Mouse (Mus musculus) CH12F3 (cell line): ENCODE measurements around the gene BC004004.

Experiments used
- in situ Hi-C: fragments of 300-500 bp; cut with MboI; formaldehyde crosslinking; loops from 2 replicates; pipeline ENCODE4 v1.14.3; 2020; ENCODE audit warnings: low sequenced_read_pairs

BC004004 gene

GRCm38 (mm10) chr17:29258921-29259320, 9.7 kb upstream of the BC004004 start:
- in situ Hi-C loops: loop anchor here (5.0 kb wide), 1 partner anchor 113 kb away; no protein-coding TSS in a partner anchor

GRCm38 (mm10) chr17:29259489-29259888, 9.1 kb upstream of the BC004004 start:
- in situ Hi-C loops: loop anchor here (5.0 kb wide), 1 partner anchor 113 kb away; no protein-coding TSS in a partner anchor

- in situ Hi-C loops: loop anchor here (10.0 kb wide), 1 partner anchor 254 kb away; no protein-coding TSS in a partner anchor
Measured at GRCm38 (mm10) chr17:29260501-29260900, 8.1 kb upstream of the BC004004 start.

DNA sequence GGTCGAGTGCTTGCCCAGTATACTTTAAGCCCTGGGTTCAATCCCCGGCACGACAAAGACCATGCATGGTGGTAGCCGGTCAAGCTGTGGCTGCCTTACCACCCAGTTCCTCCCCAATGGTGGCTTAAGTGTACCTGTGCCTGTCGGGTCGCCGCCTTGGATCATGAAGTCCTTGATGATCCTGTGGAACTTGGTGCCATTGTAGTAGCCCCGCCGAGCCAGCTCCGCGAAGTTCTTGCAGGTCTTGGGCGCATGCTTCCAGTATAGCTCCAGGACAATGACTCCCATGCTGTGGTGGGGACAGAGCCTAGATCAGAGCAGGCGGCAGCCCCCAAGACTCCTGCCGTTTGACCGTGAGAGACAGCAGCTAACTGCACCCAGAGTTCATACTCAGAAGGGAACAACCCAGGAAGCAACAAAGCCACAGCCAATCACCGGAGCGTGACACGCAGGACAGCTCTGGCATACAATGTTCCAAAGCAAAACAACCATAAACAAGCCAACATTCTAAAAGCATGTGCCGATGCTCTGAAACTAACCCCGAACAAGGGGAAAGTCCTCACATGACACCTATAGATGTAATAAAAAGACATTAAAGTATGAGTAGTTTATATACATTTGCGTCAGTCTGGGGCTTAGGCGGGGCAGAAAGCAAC, 6.9 kb upstream of the BC004004 start:
- in situ Hi-C loops: loop anchor here (10.0 kb wide), 1 partner anchor 253 kb away; no protein-coding TSS in a partner anchor

- in situ Hi-C loops: loop anchor here (10.0 kb wide), 1 partner anchor 253 kb away; no protein-coding TSS in a partner anchor
Measured at GRCm38 (mm10) chr17:29262259-29262649, 6.3 kb upstream of the BC004004 start.

GRCm38 (mm10) chr17:29263417-29263816, 5.2 kb upstream of the BC004004 start:
- in situ Hi-C loops: loop anchor here (10.0 kb wide), 1 partner anchor 251 kb away; no protein-coding TSS in a partner anchor

GRCm38 (mm10) chr17:29263840-29264633, 4.6 kb upstream of the BC004004 start, which contains the start of gene Ppil1:
TSS of gene Ppil1 (minus strand) at chr17:29264186.
- in situ Hi-C loops: loop anchor here (10.0 kb wide), 1 partner anchor 251 kb away; no protein-coding TSS in a partner anchor

GRCm38 (mm10) chr17:29264760-29265159, 3.8 kb upstream of the BC004004 start:
- in situ Hi-C loops: loop anchor here (10.0 kb wide), 1 partner anchor 250 kb away; no protein-coding TSS in a partner anchor

DNA sequence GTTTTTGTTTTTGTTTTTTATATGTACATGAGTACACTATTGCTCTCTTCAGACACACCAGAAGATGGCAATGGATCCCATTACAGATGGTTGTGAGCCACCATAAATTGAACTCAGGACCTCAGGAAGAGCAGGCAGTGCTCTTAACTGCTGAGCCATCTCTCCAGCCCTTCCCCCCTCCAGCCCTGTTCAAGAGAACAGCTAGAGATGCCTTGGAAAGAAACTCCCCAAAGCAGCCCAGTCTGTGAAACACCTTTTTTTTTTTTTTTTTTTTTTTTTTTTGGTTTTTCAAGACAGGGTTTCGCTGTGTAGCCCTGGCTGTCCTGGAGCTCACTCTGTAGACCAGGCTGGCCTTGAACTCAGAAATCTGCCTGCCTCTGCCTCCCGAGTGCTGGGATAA, 1.5 kb upstream of the BC004004 start:
- in situ Hi-C loops: loop anchor here (10.0 kb wide), 1 partner anchor 248 kb away; no protein-coding TSS in a partner anchor

- in situ Hi-C loops: loop anchor here (10.0 kb wide), 1 partner anchor 247 kb away; no protein-coding TSS in a partner anchor
Measured at GRCm38 (mm10) chr17:29267931-29268681, 482 bp upstream of the BC004004 start.

DNA sequence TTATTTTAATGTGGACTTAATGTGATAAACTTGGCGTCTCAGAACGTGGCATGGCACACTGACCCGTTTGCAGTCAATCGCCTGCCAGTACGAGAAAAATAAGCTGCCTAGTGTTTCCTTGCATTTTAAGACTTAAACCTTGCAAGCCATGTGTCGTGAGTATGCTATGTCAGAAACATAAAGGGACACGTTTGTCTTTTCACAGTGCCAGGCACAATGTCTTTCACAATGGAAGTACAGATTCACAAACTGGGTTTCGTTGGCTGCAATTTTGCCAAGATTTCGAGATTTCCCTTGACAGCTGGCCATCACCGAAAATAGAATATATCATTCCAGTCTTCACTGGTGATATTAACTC, 740 bp downstream of the BC004004 start:
- in situ Hi-C loops: loop anchor here (10.0 kb wide), 1 partner anchor 245 kb away; no protein-coding TSS in a partner anchor

GRCm38 (mm10) chr17:29270148-29270698, 1.6 kb downstream of the BC004004 start:
- in situ Hi-C loops: no loop called here

- in situ Hi-C loops: no loop called here
Measured at GRCm38 (mm10) chr17:29273156-29273555, 4.6 kb downstream of the BC004004 start.

- in situ Hi-C loops: no loop called here
Measured at GRCm38 (mm10) chr17:29273889-29274288, 5.3 kb downstream of the BC004004 start.

- in situ Hi-C loops: no loop called here
Measured at GRCm38 (mm10) chr17:29280422-29280821, 11.8 kb downstream of the BC004004 start.

GRCm38 (mm10) chr17:29281541-29281940, 13.0 kb downstream of the BC004004 start:
- in situ Hi-C loops: no loop called here

- in situ Hi-C loops: no loop called here
Measured at GRCm38 (mm10) chr17:29282216-29282952, 13.8 kb downstream of the BC004004 start.

GRCm38 (mm10) chr17:29291793-29292192, 23.2 kb downstream of the BC004004 start:
- in situ Hi-C loops: no loop called here

- in situ Hi-C loops: no loop called here
Measured at GRCm38 (mm10) chr17:29292996-29293395, 24.4 kb downstream of the BC004004 start.
